Mouse (Mus musculus) kidney, embryonic 15.5 days (tissue): ENCODE measurements around the gene Tmprss4. TPM values are rescaled to one million over a fixed set of nuclear protein-coding genes. Genes with fewer than 3 reads are reported as not detected.

Source experiments
- ATAC-seq: fragments of 200-750 bp; cut with Nextera tagmentation; replicated peaks from 2 replicates; pipeline ENCODE4 v1.8.0; 2017; ENCODE audit warnings: moderate TSS enrichment; ENCODE audit not compliant: low FRiP score
- H3K27ac ChIP-seq: fragments of 300-500 bp; sonication (generic); 2 replicates; pipeline ENCODE4 v1.5.1; 2015; ENCODE audit warnings: mild to moderate bottlenecking, inconsistent platforms
- H3K27me3 ChIP-seq: fragments of 300-500 bp; sonication (generic); 2 replicates; pipeline ENCODE4 v1.6.1; 2015; ENCODE audit warnings: inconsistent platforms
- H3K36me3 ChIP-seq: fragments of 300-500 bp; sonication (generic); 2 replicates; pipeline ENCODE4 v1.6.1; 2015; ENCODE audit warnings: inconsistent platforms
- H3K4me1 ChIP-seq: fragments of 300-500 bp; sonication (generic); 2 replicates; pipeline ENCODE4 v1.6.1; 2015; ENCODE audit warnings: inconsistent platforms
- H3K4me2 ChIP-seq: fragments of 300-500 bp; sonication (generic); 2 replicates; pipeline ENCODE4 v1.6.1; 2015; ENCODE audit warnings: moderate library complexity, mild to moderate bottlenecking, inconsistent platforms
- H3K4me3 ChIP-seq: fragments of 300-500 bp; sonication (generic); replicated peaks from 2 replicates; pipeline ENCODE4 v1.5.1; 2015; ENCODE audit warnings: mild to moderate bottlenecking, inconsistent platforms
- H3K9ac ChIP-seq: fragments of 300-500 bp; sonication (generic); 2 replicates; pipeline ENCODE4 v1.6.1; 2015; ENCODE audit warnings: mild to moderate bottlenecking, inconsistent platforms
- H3K9me3 ChIP-seq: fragments of 300-500 bp; sonication (generic); replicated peaks from 2 replicates; pipeline ENCODE4 v1.6.1; 2016; ENCODE audit warnings: inconsistent platforms
- WGBS: fragments of 180-500 bp; shearing (Covaris S2); methylation state at CpG from one replicate; pipeline ENCODE4 v1.1.7; 2015; ENCODE audit warnings: mixed read lengths; 5-methylcytosine and 5-hydroxymethylcytosine counted together
- polyA plus RNA-seq: library from polyadenylated mRNA; unstranded; fragments of >200 nt; fragmentation: Nextera tagmentation; extraction: Ambion mirVana; gene quantifications from 2 replicates; pipeline ENCODE4 v1.2.1, GENCODE M21; 2015

The Tmprss4 gene
- polyA plus RNA-seq, 1 experiment from 2014 or later, result 0.27 TPM

- ATAC-seq, result no peak
- H3K4me2 ChIP-seq, result no peak overlapping the region
Measured at GRCm38 (mm10) chr9:45219644-45220043, 15.8 kb upstream of the Tmprss4 start.

GRCm38 (mm10) chr9:45215526-45216179, 11.8 kb upstream of the Tmprss4 start:
- Histone ChIP-seq H3K9me3 (no peaks in the 10 kb centered on the region), H3K4me1 (peaks cover 6% of the 10 kb centered on the region; the same call in 1 of the 2 replicates), H3K4me3 (no peak overlapping the region), H3K4me2 (no peak overlapping the region), H3K27ac (no peak overlapping the region), H3K36me3 (no peaks in the 10 kb centered on the region), H3K27me3 (no peaks in the 10 kb centered on the region), H3K9ac (no peak overlapping the region)
- ATAC-seq, result no peak
- 71% methylated on average over 11 of the region's 11 CpGs for WGBS

More at GRCm38 (mm10) chr9:45219644-45220043, 15.8 kb upstream of the Tmprss4 start:
- Histone ChIP-seq H3K4me3 (no peak overlapping the region), H3K4me1 (no peaks in the 10 kb centered on the region), H3K36me3 (no peaks in the 10 kb centered on the region), H3K9me3 (no peaks in the 10 kb centered on the region), H3K27ac (no peak overlapping the region), H3K27me3 (no peaks in the 10 kb centered on the region), H3K9ac (no peak overlapping the region)
- 85% methylated on average over 3 of the region's 3 CpGs for WGBS

- WGBS, result 47% methylated on average over 6 of the region's 6 CpGs
- peaks cover 7% of the 10 kb centered on the region; the same call in 1 of the 2 replicates for H3K4me1 ChIP-seq
- no peaks in the 10 kb centered on the region for H3K36me3 ChIP-seq
- no peak overlapping the region for H3K4me2 ChIP-seq
- H3K4me3 ChIP-seq, result no peak overlapping the region
- no peak overlapping the region for H3K9ac ChIP-seq
- H3K9me3 ChIP-seq, result no peaks in the 10 kb centered on the region
- H3K27me3 ChIP-seq, result no peaks in the 10 kb centered on the region
- H3K27ac ChIP-seq, result no peak overlapping the region
- ATAC-seq, result no peak
Measured at GRCm38 (mm10) chr9:45212001-45212400, 8.1 kb upstream of the Tmprss4 start.

GRCm38 (mm10) chr9:45207015-45207743, 3.3 kb upstream of the Tmprss4 start:
- WGBS, result 69% methylated on average over 7 of the region's 7 CpGs

GRCm38 (mm10) chr9:45206121-45206520, 2.2 kb upstream of the Tmprss4 start:
- Histone ChIP-seq H3K27me3 (no peaks in the 10 kb centered on the region), H3K9ac (no peak overlapping the region), H3K9me3 (no peaks in the 10 kb centered on the region), H3K27ac (no peak overlapping the region), H3K4me3 (no peak overlapping the region), H3K4me2 (no peak overlapping the region), H3K4me1 (peaks cover 12% of the 10 kb centered on the region), H3K36me3 (no peaks in the 10 kb centered on the region)
- WGBS, result 57% methylated on average over 4 of the region's 4 CpGs
- no peak for ATAC-seq

More at GRCm38 (mm10) chr9:45207015-45207743, 3.3 kb upstream of the Tmprss4 start:
- H3K9ac ChIP-seq, result no peak overlapping the region
- no peak overlapping the region for H3K4me3 ChIP-seq
- no peaks in the 10 kb centered on the region for H3K27me3 ChIP-seq
- H3K4me2 ChIP-seq, result no peak overlapping the region
- no peak overlapping the region for H3K27ac ChIP-seq
- peaks cover 18% of the 10 kb centered on the region for H3K4me1 ChIP-seq
- no peaks in the 10 kb centered on the region for H3K36me3 ChIP-seq
- H3K9me3 ChIP-seq, result no peaks in the 10 kb centered on the region
- no peak for ATAC-seq

GRCm38 (mm10) chr9:45205143-45205542, 1.3 kb upstream of the Tmprss4 start:
- peaks cover 12% of the 10 kb centered on the region for H3K4me1 ChIP-seq
- no peak overlapping the region for H3K4me2 ChIP-seq
- WGBS, result 45% methylated on average over 5 of the region's 5 CpGs
- H3K27ac ChIP-seq, result no peak overlapping the region
- no peak overlapping the region for H3K9ac ChIP-seq
- H3K4me3 ChIP-seq, result no peak overlapping the region
- H3K36me3 ChIP-seq, result no peaks in the 10 kb centered on the region
- H3K27me3 ChIP-seq, result no peaks in the 10 kb centered on the region
- H3K9me3 ChIP-seq, result no peaks in the 10 kb centered on the region
- ATAC-seq, result peak; percentile 66

- 64% methylated on average over 9 of the region's 9 CpGs for WGBS
- Histone ChIP-seq H3K4me2 (no peak overlapping the region), H3K27ac (no peak overlapping the region), H3K36me3 (no peaks in the 10 kb centered on the region), H3K27me3 (no peaks in the 10 kb centered on the region), H3K9me3 (no peaks in the 10 kb centered on the region), H3K4me3 (no peak overlapping the region), H3K9ac (no peak overlapping the region), H3K4me1 (peaks cover 15% of the 10 kb centered on the region)
- peak; percentile 33; the same call in 1 of the 2 replicates for ATAC-seq
Measured at GRCm38 (mm10) chr9:45202021-45202798, 1.7 kb downstream of the Tmprss4 start.

- ATAC-seq, result no peak
- H3K4me2 ChIP-seq, result no peak overlapping the region
- no peaks in the 10 kb centered on the region for H3K9me3 ChIP-seq
- peaks cover 12% of the 10 kb centered on the region for H3K4me1 ChIP-seq
- no peak overlapping the region for H3K27ac ChIP-seq
- H3K27me3 ChIP-seq, result no peaks in the 10 kb centered on the region
- no peak overlapping the region for H3K4me3 ChIP-seq
- WGBS, result 85% methylated on average over 5 of the region's 5 CpGs
- no peaks in the 10 kb centered on the region for H3K36me3 ChIP-seq
- no peak overlapping the region for H3K9ac ChIP-seq
Measured at GRCm38 (mm10) chr9:45201319-45201947, 2.5 kb downstream of the Tmprss4 start.

- H3K27me3 ChIP-seq, result 0 out of 2 replicates have a peak, but pooled peaks cover 7% of the 10 kb centered on the region
- no peak overlapping the region for H3K9ac ChIP-seq
- no peak for ATAC-seq
- H3K4me2 ChIP-seq, result no peak overlapping the region
- H3K9me3 ChIP-seq, result no peaks in the 10 kb centered on the region
- no peaks in the 10 kb centered on the region for H3K36me3 ChIP-seq
- H3K4me3 ChIP-seq, result no peak overlapping the region
- 78% methylated on average over 5 of the region's 5 CpGs for WGBS
- H3K4me1 ChIP-seq, result 0 out of 2 replicates have a peak, but pooled peaks cover 3% of the 10 kb centered on the region
- H3K27ac ChIP-seq, result no peak overlapping the region
Measured at GRCm38 (mm10) chr9:45197549-45197948, 6.3 kb downstream of the Tmprss4 start.

- no peak overlapping the region for H3K4me2 ChIP-seq
- H3K27ac ChIP-seq, result no peak overlapping the region
- H3K9ac ChIP-seq, result no peak overlapping the region
- H3K4me1 ChIP-seq, result 0 out of 2 replicates have a peak, but pooled peaks cover 3% of the 10 kb centered on the region
- no peak overlapping the region for H3K4me3 ChIP-seq
- no peak for ATAC-seq
- no peaks in the 10 kb centered on the region for H3K9me3 ChIP-seq
- H3K36me3 ChIP-seq, result no peaks in the 10 kb centered on the region
- 64% methylated on average over 8 of the region's 8 CpGs for WGBS
- H3K27me3 ChIP-seq, result 0 out of 2 replicates have a peak, but pooled peaks cover 7% of the 10 kb centered on the region
Measured at GRCm38 (mm10) chr9:45196125-45196830, 7.6 kb downstream of the Tmprss4 start.

- Histone ChIP-seq H3K27ac (no peak overlapping the region), H3K4me2 (no peak overlapping the region), H3K4me3 (no peak overlapping the region), H3K4me1 (0 out of 2 replicates have a peak, but pooled peaks cover 3% of the 10 kb centered on the region), H3K9ac (no peak overlapping the region), H3K9me3 (no peaks in the 10 kb centered on the region), H3K27me3 (0 out of 2 replicates have a peak, but pooled peaks cover 7% of the 10 kb centered on the region), H3K36me3 (no peaks in the 10 kb centered on the region)
- 77% methylated on average over 4 of the region's 4 CpGs for WGBS
- ATAC-seq, result no peak
Measured at GRCm38 (mm10) chr9:45195468-45195867, 8.4 kb downstream of the Tmprss4 start.
